Mouse (Mus musculus): ENCODE data around the gene Stim1. TPM values are rescaled to one million over a fixed set of nuclear protein-coding genes. Genes with fewer than 3 reads are reported as not detected.

Stim1 gene
- polyA plus RNA-seq, 1 experiment from 2014 or later = 36.4 TPM

DNA sequence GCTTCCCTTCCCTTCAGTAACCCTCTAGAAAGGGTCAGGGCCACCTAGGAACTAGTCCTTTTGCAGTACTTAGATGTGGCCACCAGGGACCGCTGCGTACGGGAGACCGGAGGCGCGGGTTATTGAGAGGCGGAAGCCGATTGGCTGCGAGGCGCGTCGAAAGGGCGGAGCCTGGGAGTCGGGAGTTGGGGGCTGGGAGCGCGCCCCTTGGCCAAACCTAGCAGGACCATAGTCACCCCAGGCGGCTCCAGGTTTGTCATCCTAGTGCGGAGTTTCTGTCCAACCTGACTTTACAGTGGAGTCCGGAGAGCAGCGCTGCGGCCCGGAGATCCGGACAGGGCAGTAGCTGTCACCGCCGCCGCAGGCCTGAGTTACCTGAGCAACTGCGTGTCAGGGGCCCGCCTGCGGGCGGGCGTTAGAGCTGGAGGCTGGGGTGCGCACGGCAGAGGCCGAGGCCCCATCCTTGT, 460 bp upstream of the Stim1 start:
- H3K4me3 ChIP-seq (ENCODE audit: low read depth, low read length) = peak overlapping the region; percentile 87
- H3K4me1 ChIP-seq (ENCODE audit: control insufficient read depth, insufficient read depth, low read length) = peaks cover 21% of the 10 kb centered on the region
- 0 out of 2 replicates have a peak overlapping the region, but pooled peaks have one; percentile 55 for H3K27ac ChIP-seq (replicated peaks; ENCODE audit: low read depth, low read length)
- H3K4me2 ChIP-seq (ENCODE audit: low read depth, low read length) = peak overlapping the region; percentile 91
- H3K27me3 ChIP-seq (replicated peaks; ENCODE audit: control insufficient read depth, insufficient read depth, low read length) = no peaks in the 10 kb centered on the region
- no peaks in the 10 kb centered on the region for H3K36me3 ChIP-seq (ENCODE audit: control insufficient read depth, insufficient read depth, low read length)
- WGBS = 0% methylated on average over 25 of the region's 34 CpGs
- peak; percentile 96 for DNase-seq (ENCODE audit: low spot score)
- peak overlapping the region; percentile 73 for H3K9ac ChIP-seq (ENCODE audit: low read depth, low read length)
- no peaks in the 10 kb centered on the region for H3K9me3 ChIP-seq (ENCODE audit: control insufficient read depth, low read length)
- peak; percentile 90 for ATAC-seq (ENCODE audit: low read depth)

DNA sequence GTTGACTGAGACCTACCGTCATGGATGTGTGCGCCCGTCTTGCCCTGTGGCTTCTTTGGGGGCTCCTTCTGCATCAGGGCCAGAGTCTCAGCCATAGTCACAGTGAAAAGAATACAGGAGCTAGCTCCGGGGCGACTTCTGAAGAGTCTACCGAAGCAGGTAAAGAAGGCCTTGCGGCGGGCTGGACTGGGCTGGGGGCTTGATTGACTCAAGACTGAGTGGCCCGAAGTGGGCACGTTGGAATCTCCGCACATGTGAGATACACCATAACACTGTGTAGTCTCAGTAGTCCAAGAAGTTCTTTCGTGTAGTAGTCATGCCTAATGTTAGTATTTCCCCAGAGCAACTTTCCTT, 766 bp downstream of the Stim1 start:
- Histone ChIP-seq H3K4me1 (ENCODE audit: control insufficient read depth, insufficient read depth, low read length) (peaks cover 26% of the 10 kb centered on the region), H3K9ac (ENCODE audit: low read depth, low read length) (peak overlapping the region; percentile 73), H3K27ac (replicated peaks; ENCODE audit: low read depth, low read length) (no peak overlapping the region), H3K4me2 (ENCODE audit: low read depth, low read length) (peak overlapping the region; percentile 91), H3K27me3 (replicated peaks; ENCODE audit: control insufficient read depth, insufficient read depth, low read length) (no peaks in the 10 kb centered on the region), H3K36me3 (ENCODE audit: control insufficient read depth, insufficient read depth, low read length) (no peaks in the 10 kb centered on the region), H3K9me3 (ENCODE audit: control insufficient read depth, low read length) (no peaks in the 10 kb centered on the region), H3K4me3 (ENCODE audit: low read depth, low read length) (peak overlapping the region; percentile 87)
- DNase-seq (ENCODE audit: low spot score) (no peak), ATAC-seq (ENCODE audit: low read depth) (no peak)
- 10% methylated on average over 12 of the region's 12 CpGs for WGBS

DNA sequence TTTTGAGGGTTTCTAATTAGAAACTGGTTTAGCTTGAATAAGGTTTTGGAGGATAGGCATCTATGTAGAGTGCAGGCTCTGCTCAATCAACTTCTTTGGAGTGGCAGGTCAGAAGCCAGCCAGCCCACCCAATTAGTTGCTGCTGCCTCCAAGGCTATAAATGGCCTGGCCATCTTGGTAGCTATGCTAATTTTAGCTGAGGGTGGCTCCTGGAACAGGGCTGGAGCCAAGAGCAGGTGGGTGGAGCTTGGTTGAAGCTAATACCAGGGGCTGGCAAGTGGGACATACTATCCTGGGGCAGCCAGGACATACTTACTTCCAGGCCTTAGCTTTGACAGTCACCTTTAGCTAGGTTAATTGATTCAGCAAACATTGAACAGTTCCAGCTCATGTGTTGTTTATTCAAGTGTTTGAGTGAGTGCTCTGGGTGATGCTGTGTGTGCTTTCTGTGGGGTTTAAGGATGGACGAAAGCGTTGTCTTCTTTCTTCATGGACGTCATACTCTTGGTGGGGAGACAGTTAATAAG, 4.9 kb downstream of the Stim1 start:
- 83% methylated on average over 3 of the region's 3 CpGs for WGBS
- Histone ChIP-seq H3K4me1 (ENCODE audit: control insufficient read depth, insufficient read depth, low read length) (peaks cover 22% of the 10 kb centered on the region), H3K27ac (replicated peaks; ENCODE audit: low read depth, low read length) (no peak overlapping the region), H3K27me3 (replicated peaks; ENCODE audit: control insufficient read depth, insufficient read depth, low read length) (no peaks in the 10 kb centered on the region), H3K9me3 (ENCODE audit: control insufficient read depth, low read length) (no peaks in the 10 kb centered on the region), H3K9ac (ENCODE audit: low read depth, low read length) (no peak overlapping the region), H3K4me3 (ENCODE audit: low read depth, low read length) (no peak overlapping the region), H3K4me2 (ENCODE audit: low read depth, low read length) (no peak overlapping the region), H3K36me3 (ENCODE audit: control insufficient read depth, insufficient read depth, low read length) (no peaks in the 10 kb centered on the region)
- DNase-seq (ENCODE audit: low spot score) (peak; percentile 28), ATAC-seq (ENCODE audit: low read depth) (no peak)

DNA sequence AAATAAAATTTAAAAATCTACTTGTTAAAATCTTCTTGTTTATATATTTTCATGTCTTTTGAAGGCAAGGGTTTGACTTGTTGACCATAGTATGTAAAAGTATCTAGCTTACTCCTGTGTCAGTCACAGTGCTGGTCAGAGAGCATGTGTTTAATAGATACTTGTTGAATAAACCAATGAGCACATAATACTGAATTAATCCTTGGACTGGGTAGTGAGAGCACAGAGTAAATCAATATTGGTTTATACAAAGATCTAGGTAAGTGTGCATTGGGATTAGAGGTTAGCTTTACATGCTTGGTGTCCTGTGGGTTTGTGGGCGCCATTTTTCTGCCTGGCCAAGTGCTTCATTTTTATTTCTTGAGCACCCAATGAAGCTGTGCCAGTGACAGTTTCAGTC, 13.8 kb downstream of the Stim1 start:
- Histone ChIP-seq H3K27ac (replicated peaks; ENCODE audit: low read depth, low read length) (no peak overlapping the region), H3K4me3 (ENCODE audit: low read depth, low read length) (no peak overlapping the region), H3K4me2 (ENCODE audit: low read depth, low read length) (no peak overlapping the region), H3K4me1 (ENCODE audit: control insufficient read depth, insufficient read depth, low read length) (no peaks in the 10 kb centered on the region), H3K9ac (ENCODE audit: low read depth, low read length) (no peak overlapping the region), H3K36me3 (ENCODE audit: control insufficient read depth, insufficient read depth, low read length) (no peaks in the 10 kb centered on the region), H3K9me3 (ENCODE audit: control insufficient read depth, low read length) (no peaks in the 10 kb centered on the region), H3K27me3 (replicated peaks; ENCODE audit: control insufficient read depth, insufficient read depth, low read length) (no peaks in the 10 kb centered on the region)
- no peak for DNase-seq (ENCODE audit: low spot score)
- 91% methylated on average over 1 of the region's 1 CpGs for WGBS
- ATAC-seq (ENCODE audit: low read depth) = no peak

DNA sequence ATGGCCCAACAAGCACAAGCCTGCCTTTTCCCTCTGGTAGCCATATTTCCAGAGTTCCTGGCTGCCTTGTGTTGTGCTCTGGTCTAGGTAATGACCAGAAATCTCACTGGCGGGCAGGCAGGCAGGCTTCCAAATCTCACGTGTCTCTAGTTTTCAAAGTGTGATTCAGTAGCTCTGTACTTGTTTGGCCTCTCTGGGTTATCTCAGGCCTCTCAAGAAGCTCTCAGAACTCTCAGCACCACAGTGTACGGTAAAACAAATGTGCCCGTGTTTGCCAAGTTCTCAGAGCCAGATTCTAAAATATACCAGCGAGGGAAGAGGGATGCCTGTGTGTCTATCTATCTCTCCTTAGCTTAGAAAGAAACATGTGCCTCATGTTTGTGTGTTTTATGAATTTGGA, 14.7 kb downstream of the Stim1 start:
- H3K4me2 ChIP-seq (ENCODE audit: low read depth, low read length) = no peak overlapping the region
- no peak overlapping the region for H3K27ac ChIP-seq (replicated peaks; ENCODE audit: low read depth, low read length)
- ATAC-seq (ENCODE audit: low read depth) = no peak
- no peaks in the 10 kb centered on the region for H3K4me1 ChIP-seq (ENCODE audit: control insufficient read depth, insufficient read depth, low read length)
- WGBS = 76% methylated on average over 5 of the region's 5 CpGs
- H3K4me3 ChIP-seq (ENCODE audit: low read depth, low read length) = no peak overlapping the region
- H3K36me3 ChIP-seq (ENCODE audit: control insufficient read depth, insufficient read depth, low read length) = no peaks in the 10 kb centered on the region
- no peak for DNase-seq (ENCODE audit: low spot score)
- no peaks in the 10 kb centered on the region for H3K9me3 ChIP-seq (ENCODE audit: control insufficient read depth, low read length)
- no peaks in the 10 kb centered on the region for H3K27me3 ChIP-seq (replicated peaks; ENCODE audit: control insufficient read depth, insufficient read depth, low read length)
- no peak overlapping the region for H3K9ac ChIP-seq (ENCODE audit: low read depth, low read length)

DNA sequence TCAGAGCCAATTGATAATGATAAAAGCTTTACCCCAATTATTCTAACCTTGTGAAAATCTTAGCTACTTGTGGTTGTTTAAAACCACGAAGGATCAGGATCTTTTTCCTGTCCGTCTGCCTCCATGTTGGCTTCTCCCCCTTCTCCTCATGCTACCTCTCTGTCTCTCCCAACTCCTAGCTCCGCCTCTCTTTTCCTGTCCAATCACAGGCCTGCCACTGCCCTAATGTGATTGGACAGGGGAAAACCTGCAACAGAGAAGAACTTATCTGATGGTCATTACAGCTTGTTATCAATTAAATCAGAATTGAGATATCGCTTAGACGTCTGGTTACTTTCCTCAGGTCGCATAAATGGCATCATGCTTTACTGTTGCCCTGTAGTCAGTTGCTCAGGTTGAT, 21.9 kb downstream of the Stim1 start:
- no peak for DNase-seq (ENCODE audit: low spot score)
- H3K4me3 ChIP-seq (ENCODE audit: low read depth, low read length) = no peak overlapping the region
- 82% methylated on average over 6 of the region's 6 CpGs for WGBS
- ATAC-seq (ENCODE audit: low read depth) = no peak
- H3K27ac ChIP-seq (replicated peaks; ENCODE audit: low read depth, low read length) = no peak overlapping the region
- 0 out of 2 replicates have a peak, but pooled peaks cover 3% of the 10 kb centered on the region for H3K9me3 ChIP-seq (ENCODE audit: control insufficient read depth, low read length)
- H3K9ac ChIP-seq (ENCODE audit: low read depth, low read length) = no peak overlapping the region
- H3K4me1 ChIP-seq (ENCODE audit: control insufficient read depth, insufficient read depth, low read length) = no peaks in the 10 kb centered on the region
- H3K4me2 ChIP-seq (ENCODE audit: low read depth, low read length) = no peak overlapping the region
- no peaks in the 10 kb centered on the region for H3K36me3 ChIP-seq (ENCODE audit: control insufficient read depth, insufficient read depth, low read length)
- no peaks in the 10 kb centered on the region for H3K27me3 ChIP-seq (replicated peaks; ENCODE audit: control insufficient read depth, insufficient read depth, low read length)

DNA sequence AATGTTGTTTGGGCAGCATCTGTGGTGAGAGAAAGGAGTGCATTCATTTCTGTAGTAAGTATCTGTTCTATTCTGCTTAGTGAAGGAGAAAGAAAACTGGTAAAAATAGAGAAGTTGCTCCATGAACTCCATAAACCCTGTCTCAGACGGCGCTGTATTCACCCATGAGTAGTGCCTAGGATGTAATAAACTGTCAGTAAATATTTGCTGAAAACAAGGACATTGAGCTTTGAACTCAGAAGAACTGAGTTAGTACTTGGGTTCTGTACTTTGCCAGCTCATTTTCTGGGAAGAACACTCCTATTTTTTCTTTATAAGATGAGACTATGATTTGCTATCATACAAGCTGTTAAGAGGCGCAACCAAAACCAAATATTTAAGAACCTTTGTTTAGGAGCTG, 24.6 kb downstream of the Stim1 start:
- 0 out of 2 replicates have a peak, but pooled peaks cover 3% of the 10 kb centered on the region for H3K9me3 ChIP-seq (ENCODE audit: control insufficient read depth, low read length)
- no peak for ATAC-seq (ENCODE audit: low read depth)
- WGBS = 87% methylated on average over 3 of the region's 3 CpGs

DNA sequence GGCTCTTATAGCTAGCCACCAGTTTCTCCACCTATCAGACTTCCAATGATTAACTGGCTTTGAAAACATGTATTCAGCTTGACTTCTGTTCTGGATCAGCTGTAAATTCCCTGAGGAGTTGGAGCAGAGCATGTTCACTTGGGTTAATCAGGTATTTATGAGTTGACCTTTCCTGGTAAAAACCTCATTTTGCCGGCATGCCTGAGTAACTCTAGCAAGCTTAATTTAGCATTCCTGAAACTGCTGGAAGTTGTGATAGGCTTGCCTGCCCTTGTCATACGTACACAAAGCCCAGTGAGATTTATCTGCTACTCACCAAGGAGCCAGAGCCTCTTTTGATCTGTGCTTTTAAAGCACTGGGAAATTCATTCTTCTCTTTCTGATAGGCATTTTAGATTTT, 25.6 kb downstream of the Stim1 start:
- DNase-seq (ENCODE audit: low spot score) (no peak), ATAC-seq (ENCODE audit: low read depth) (no peak)
- H3K4me1 ChIP-seq (ENCODE audit: control insufficient read depth, insufficient read depth, low read length) = no peaks in the 10 kb centered on the region
- WGBS = 23% methylated on average over 2 of the region's 2 CpGs
- no peak overlapping the region for H3K27ac ChIP-seq (replicated peaks; ENCODE audit: low read depth, low read length)
- H3K9ac ChIP-seq (ENCODE audit: low read depth, low read length) = no peak overlapping the region
- 0 out of 2 replicates have a peak, but pooled peaks cover 3% of the 10 kb centered on the region for H3K9me3 ChIP-seq (ENCODE audit: control insufficient read depth, low read length)
- H3K36me3 ChIP-seq (ENCODE audit: control insufficient read depth, insufficient read depth, low read length) = no peaks in the 10 kb centered on the region
- H3K27me3 ChIP-seq (replicated peaks; ENCODE audit: control insufficient read depth, insufficient read depth, low read length) = no peaks in the 10 kb centered on the region
- no peak overlapping the region for H3K4me2 ChIP-seq (ENCODE audit: low read depth, low read length)
- no peak overlapping the region for H3K4me3 ChIP-seq (ENCODE audit: low read depth, low read length)

More for the DNA sequence above, 24.6 kb downstream of the Stim1 start:
- no peak overlapping the region for H3K4me3 ChIP-seq (ENCODE audit: low read depth, low read length)
- no peak overlapping the region for H3K9ac ChIP-seq (ENCODE audit: low read depth, low read length)
- no peak for DNase-seq (ENCODE audit: low spot score)
- no peaks in the 10 kb centered on the region for H3K4me1 ChIP-seq (ENCODE audit: control insufficient read depth, insufficient read depth, low read length)
- H3K4me2 ChIP-seq (ENCODE audit: low read depth, low read length) = no peak overlapping the region
- H3K36me3 ChIP-seq (ENCODE audit: control insufficient read depth, insufficient read depth, low read length) = no peaks in the 10 kb centered on the region
- no peak overlapping the region for H3K27ac ChIP-seq (replicated peaks; ENCODE audit: low read depth, low read length)
- no peaks in the 10 kb centered on the region for H3K27me3 ChIP-seq (replicated peaks; ENCODE audit: control insufficient read depth, insufficient read depth, low read length)

DNA sequence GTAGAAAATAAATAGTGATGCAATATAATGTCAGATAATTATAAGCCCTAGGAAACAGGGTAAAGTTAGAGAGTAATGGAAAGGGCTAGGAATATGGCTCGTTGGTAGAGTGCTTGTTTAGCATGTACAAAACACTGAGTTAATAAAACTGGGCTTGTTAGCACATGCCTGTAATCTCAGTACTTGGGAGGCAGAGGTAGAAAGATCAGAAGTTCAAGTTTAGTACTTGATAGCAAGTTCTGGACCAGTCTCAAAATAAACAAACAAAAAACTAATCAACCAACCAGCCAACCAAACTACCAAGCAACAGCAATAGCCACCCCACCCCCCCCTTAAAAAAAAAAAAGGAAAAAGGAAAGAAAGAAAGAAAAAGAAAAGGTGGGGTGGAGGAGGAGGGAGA, 33.2 kb downstream of the Stim1 start:
- Histone ChIP-seq H3K4me3 (ENCODE audit: low read depth, low read length) (no peak overlapping the region), H3K4me2 (ENCODE audit: low read depth, low read length) (no peak overlapping the region), H3K4me1 (ENCODE audit: control insufficient read depth, insufficient read depth, low read length) (no peaks in the 10 kb centered on the region), H3K27ac (replicated peaks; ENCODE audit: low read depth, low read length) (no peak overlapping the region), H3K9ac (ENCODE audit: low read depth, low read length) (no peak overlapping the region), H3K9me3 (ENCODE audit: control insufficient read depth, low read length) (no peaks in the 10 kb centered on the region), H3K36me3 (ENCODE audit: control insufficient read depth, insufficient read depth, low read length) (no peaks in the 10 kb centered on the region), H3K27me3 (replicated peaks; ENCODE audit: control insufficient read depth, insufficient read depth, low read length) (no peaks in the 10 kb centered on the region)
- DNase-seq (ENCODE audit: low spot score) (no peak), ATAC-seq (ENCODE audit: low read depth) (no peak)
- WGBS = 72% methylated on average over 1 of the region's 1 CpGs
